Mouse (Mus musculus) C2C12 (cell line): ENCODE data around the gene B4galt5. TPM values are rescaled to one million over a fixed set of nuclear protein-coding genes. Genes with fewer than 3 reads are reported as not detected.

Experiments
- H3K27me3 ChIP-seq: one replicate; pipeline ENCODE4 v1.6.1; 2011; ENCODE audit not compliant: control insufficient read depth, insufficient read depth, insufficient read length
- H3K36me3 ChIP-seq: one replicate; pipeline ENCODE4 v1.6.1; 2011; ENCODE audit not compliant: control insufficient read depth, insufficient read depth
- H3K4me3 ChIP-seq: one replicate; pipeline ENCODE4 v1.5.1; 2011; ENCODE audit warnings: mild to moderate bottlenecking, control low read depth; ENCODE audit not compliant: poor library complexity, insufficient read depth, severe bottlenecking
- H3K79me2 ChIP-seq: one replicate; pipeline ENCODE4 v1.6.1; 2011; ENCODE audit not compliant: control insufficient read depth, insufficient read depth
- H3K79me3 ChIP-seq: one replicate; pipeline ENCODE4 v1.6.1; 2011; ENCODE audit warnings: low read depth, control low read depth
- H3ac ChIP-seq: one replicate; pipeline ENCODE3; 2011; ENCODE audit warnings: low read depth; ENCODE audit not compliant: control insufficient read depth, insufficient read length
- CEBPB ChIP-seq: IDR thresholded peaks from one replicate; pipeline ENCODE4 v1.6.1; 2011; ENCODE audit warnings: low read depth, mild to moderate bottlenecking, control low read depth, moderate library complexity
- CTCF ChIP-seq: IDR thresholded peaks from one replicate; pipeline ENCODE4 v1.5.1; 2011; ENCODE audit not compliant: control insufficient read depth, insufficient read depth, insufficient read length
- FOSL1 ChIP-seq: IDR thresholded peaks from one replicate; pipeline ENCODE4 v1.8.0; 2011; ENCODE audit warnings: mild to moderate bottlenecking, low read length; ENCODE audit not compliant: poor library complexity, insufficient read depth, severe bottlenecking
- MAX ChIP-seq: IDR thresholded peaks from one replicate; pipeline ENCODE4 v1.6.1; 2011; ENCODE audit warnings: mild to moderate bottlenecking, control low read depth
- MYOD1 ChIP-seq: IDR thresholded peaks from one replicate; pipeline ENCODE4 v1.6.1; 2011; ENCODE audit warnings: low read depth; ENCODE audit not compliant: control insufficient read depth, insufficient read length
- MYOG ChIP-seq: IDR thresholded peaks from one replicate; pipeline ENCODE4 v1.6.1; 2011; ENCODE audit not compliant: control insufficient read depth, insufficient read length; ENCODE audit errors: extremely low read depth
- USF1 ChIP-seq: IDR thresholded peaks from one replicate; pipeline ENCODE4 v1.6.1; 2011; ENCODE audit warnings: low read depth, mild to moderate bottlenecking, control low read depth, moderate library complexity
- polyA plus RNA-seq: library from polyadenylated mRNA; unstranded; fragments of >200 nt; fragmentation: generic; extraction: Trizol; gene quantifications from one replicate; pipeline ENCODE4 v1.2.1, GENCODE M21; 2012; ENCODE audit warnings: missing spikeins

Gene B4galt5
- polyA plus RNA-seq, 1 experiment, result 56.6 TPM

GRCm38 (mm10) chr2:167273206-167273740 is 75.7 kb downstream of the B4galt5 start:
- Histone ChIP-seq H3K79me2 (no peaks in the 10 kb centered on the region), H3K4me3 (no peak overlapping the region), H3ac (no peak overlapping the region), H3K27me3 (no peaks in the 10 kb centered on the region), H3K36me3 (no peaks in the 10 kb centered on the region), H3K79me3 (no peaks in the 10 kb centered on the region)
- TF ChIP-seq MAX, result peak; percentile 27
- no peak for TF ChIP-seq FOSL1

GRCm38 (mm10) chr2:167272706-167273105 is 76.3 kb downstream of the B4galt5 start:
- Histone ChIP-seq H3K79me2 (no peaks in the 10 kb centered on the region), H3K4me3 (no peak overlapping the region), H3K36me3 (no peaks in the 10 kb centered on the region), H3ac (no peak overlapping the region), H3K79me3 (no peaks in the 10 kb centered on the region), H3K27me3 (no peaks in the 10 kb centered on the region)
- no peak for TF ChIP-seq MYOG
- TF ChIP-seq MAX, result no peak
- no peak for TF ChIP-seq MYOD1
- no peak for TF ChIP-seq USF1
- TF ChIP-seq CEBPB, result no peak
- no peak for TF ChIP-seq FOSL1
- TF ChIP-seq CTCF, result no peak

GRCm38 (mm10) chr2:167271121-167271521 is 77.9 kb downstream of the B4galt5 start:
- no peaks in the 10 kb centered on the region for H3K79me3 ChIP-seq
- no peaks in the 10 kb centered on the region for H3K79me2 ChIP-seq
- no peaks in the 10 kb centered on the region for H3K27me3 ChIP-seq
- H3K36me3 ChIP-seq, result no peaks in the 10 kb centered on the region
- TF ChIP-seq MYOG, result no peak
- no peak overlapping the region for H3K4me3 ChIP-seq
- H3ac ChIP-seq, result no peak overlapping the region

GRCm38 (mm10) chr2:167270496-167270895 is 78.5 kb downstream of the B4galt5 start:
- Histone ChIP-seq H3K36me3 (no peaks in the 10 kb centered on the region), H3K79me2 (no peaks in the 10 kb centered on the region), H3K79me3 (no peaks in the 10 kb centered on the region), H3ac (no peak overlapping the region), H3K4me3 (no peak overlapping the region), H3K27me3 (no peaks in the 10 kb centered on the region)
- TF ChIP-seq USF1, result no peak
- no peak for TF ChIP-seq CEBPB
- no peak for TF ChIP-seq MYOG
- no peak for TF ChIP-seq MYOD1
- no peak for TF ChIP-seq MAX
- no peak for TF ChIP-seq CTCF

GRCm38 (mm10) chr2:167268721-167269120 is 80.3 kb downstream of the B4galt5 start:
- no peaks in the 10 kb centered on the region for H3K79me3 ChIP-seq
- H3K4me3 ChIP-seq, result no peak overlapping the region
- H3ac ChIP-seq, result no peak overlapping the region
- no peaks in the 10 kb centered on the region for H3K79me2 ChIP-seq
- TF ChIP-seq FOSL1 (no peak), CEBPB (no peak), MYOG (no peak), USF1 (no peak), MYOD1 (no peak), MAX (no peak), CTCF (no peak)
- no peaks in the 10 kb centered on the region for H3K27me3 ChIP-seq
- no peaks in the 10 kb centered on the region for H3K36me3 ChIP-seq

- Histone ChIP-seq H3K79me3 (no peaks in the 10 kb centered on the region), H3ac (no peak overlapping the region), H3K36me3 (no peaks in the 10 kb centered on the region), H3K4me3 (no peak overlapping the region), H3K27me3 (no peaks in the 10 kb centered on the region), H3K79me2 (no peaks in the 10 kb centered on the region)
- TF ChIP-seq MYOD1 (no peak), CEBPB (no peak), MAX (no peak), CTCF (no peak), MYOG (no peak), USF1 (no peak), FOSL1 (no peak)
Observed at GRCm38 (mm10) chr2:167268411-167268690, 80.6 kb downstream of the B4galt5 start.
